Mouse (Mus musculus) urinary bladder, postnatal 36 days (tissue): ENCODE measurements around the gene Ccdc9.
"Not testable (repeated sequence)": the region's sequence is repeated elsewhere in the genome, so short reads cannot be mapped to it uniquely, and the experiment has no call there.

Source experiments
- DNase-seq, 2 experiments: peaks; one replicate each; pipeline ENCODE4 v3.0.0; 2022; ENCODE audit warnings: low spot score in 2 of 2, mixed read lengths in 1 of 2

Gene Ccdc9

DNA sequence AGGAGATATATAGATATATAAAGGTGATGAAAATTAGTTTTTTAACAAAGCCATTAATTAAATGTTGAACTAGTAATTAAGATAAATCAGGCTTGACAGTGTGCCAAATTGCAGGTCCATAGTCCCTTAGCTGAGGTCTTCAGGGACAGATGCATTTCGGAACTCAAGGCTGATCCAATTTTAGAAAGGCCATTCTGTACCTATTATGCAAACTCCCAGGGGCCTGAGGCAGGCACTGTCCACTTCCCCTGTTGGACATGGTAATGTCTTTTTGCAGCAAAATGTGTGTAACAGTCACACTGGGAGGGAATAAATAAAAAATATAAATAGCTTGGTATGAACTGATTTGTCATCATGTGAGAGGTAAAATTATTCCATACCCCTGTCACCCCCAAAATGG lies 15.5 kb downstream of the Ccdc9 start:
- no peak for DNase-seq

DNA sequence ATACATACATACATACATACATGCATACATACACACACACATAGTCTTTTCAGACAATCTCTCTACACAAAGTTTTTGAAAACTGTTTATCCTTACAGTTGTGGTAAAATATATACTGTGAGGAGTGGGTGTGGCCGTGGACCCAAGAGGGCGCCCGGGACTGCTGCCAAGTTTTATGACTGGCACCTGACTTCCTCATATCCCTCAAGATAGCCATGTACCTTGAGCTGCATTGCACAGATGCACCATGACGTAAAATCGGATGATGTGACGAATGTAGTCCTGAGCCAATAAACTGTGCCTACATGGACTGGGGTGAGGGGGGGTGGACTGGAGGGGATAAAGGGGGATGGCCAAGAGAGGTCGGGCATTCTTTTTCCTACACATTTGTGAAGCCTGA lies 20.0 kb downstream of the Ccdc9 start:
- DNase-seq: not testable (repeated sequence)

DNA sequence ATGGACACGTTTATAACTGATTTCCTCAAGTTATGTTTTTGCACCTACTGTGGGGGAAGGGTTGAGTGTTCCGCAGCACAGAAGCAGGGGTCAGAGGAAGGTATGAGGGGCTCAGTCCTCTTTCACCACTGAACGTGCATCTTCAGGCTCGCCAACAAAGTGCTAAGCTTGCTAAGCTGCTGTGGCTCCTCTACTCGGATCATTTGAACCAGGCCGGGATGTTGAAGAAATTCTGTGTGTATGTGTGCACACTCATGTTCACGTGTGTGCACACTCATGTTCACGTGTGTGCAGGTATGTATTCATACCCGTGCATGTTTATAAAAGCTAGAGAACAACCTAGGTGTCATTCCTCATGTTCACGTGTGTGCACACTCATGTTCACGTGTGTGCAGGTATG lies 20.7 kb downstream of the Ccdc9 start:
- DNase-seq: no peak

DNA sequence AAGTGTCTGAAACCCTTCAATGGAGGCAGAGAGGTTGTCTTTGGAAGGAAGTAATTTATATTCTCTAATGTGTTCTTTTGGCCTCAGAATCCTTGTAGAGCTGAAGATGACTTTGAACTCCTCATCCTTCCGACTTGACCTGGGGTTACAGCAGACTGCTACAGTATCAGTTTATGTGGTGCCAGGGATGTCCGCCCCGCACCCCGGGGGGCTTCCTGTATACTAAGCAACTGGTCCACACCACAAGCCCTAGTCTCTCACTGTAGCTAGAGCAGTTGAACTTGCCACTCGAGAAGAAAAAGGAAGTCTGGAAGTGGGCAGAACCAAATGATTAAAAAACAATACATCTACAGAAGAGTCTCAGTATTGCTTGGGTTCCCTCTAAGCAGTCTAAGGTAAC lies 22.8 kb downstream of the Ccdc9 start:
- no peak for DNase-seq

DNA sequence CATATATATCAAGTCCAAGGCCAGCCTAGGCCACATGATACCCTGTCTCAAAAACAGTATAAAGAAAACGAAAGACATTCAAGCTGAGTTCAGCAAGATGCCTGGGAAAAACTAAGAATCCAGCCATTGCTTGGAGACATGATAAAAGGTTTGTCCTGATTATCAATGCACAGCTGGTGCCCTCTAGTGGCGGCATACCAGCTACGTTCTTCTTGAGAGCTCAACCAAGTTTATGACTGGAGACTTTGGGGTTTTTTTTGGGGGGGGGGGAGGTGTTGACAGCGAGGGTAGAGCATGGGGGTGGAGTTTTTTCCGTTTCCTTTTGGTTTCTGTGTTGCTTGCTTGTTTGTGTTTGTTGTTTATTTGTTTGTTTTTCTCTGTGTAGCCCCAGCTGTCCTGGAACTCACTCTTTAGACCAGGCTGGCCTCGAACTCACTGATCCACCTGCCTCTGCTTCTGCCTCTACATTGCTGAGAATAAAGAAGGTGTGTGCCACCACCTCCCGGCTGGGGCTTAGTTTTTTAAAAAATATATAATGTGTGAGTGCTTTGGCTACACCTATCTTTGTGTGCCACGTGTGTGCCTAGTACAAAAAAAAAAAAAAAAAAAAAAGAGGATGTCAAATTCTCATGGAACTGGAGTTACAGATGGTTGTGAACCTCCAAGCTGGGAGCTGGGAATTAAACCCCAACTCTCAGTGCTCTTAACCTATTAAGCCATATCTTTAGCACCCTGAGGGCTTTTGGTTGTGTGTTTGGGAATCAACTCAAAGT lies 23.4 kb downstream of the Ccdc9 start:
- DNase-seq: peak; percentile 67 to 76

DNA sequence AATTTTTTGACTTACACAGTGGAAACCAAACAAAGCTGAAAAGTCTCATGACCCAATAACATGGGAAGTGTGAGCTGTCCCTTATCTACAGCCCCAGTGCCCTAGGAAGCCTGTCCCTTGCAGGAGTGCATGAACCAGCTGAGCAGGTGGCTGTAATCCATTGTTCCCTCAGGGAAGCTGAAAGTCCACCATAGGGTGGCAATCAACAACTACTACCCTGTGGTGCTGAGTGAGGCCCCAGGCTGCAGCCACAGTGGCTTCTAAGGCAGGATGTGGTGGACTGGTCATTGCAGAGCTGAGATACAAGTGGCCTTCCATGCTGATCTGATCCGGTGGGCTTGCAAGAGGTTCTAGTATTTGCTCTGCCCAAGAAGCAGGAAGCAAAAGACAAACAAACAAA lies 25.5 kb downstream of the Ccdc9 start:
- DNase-seq: no peak

DNA sequence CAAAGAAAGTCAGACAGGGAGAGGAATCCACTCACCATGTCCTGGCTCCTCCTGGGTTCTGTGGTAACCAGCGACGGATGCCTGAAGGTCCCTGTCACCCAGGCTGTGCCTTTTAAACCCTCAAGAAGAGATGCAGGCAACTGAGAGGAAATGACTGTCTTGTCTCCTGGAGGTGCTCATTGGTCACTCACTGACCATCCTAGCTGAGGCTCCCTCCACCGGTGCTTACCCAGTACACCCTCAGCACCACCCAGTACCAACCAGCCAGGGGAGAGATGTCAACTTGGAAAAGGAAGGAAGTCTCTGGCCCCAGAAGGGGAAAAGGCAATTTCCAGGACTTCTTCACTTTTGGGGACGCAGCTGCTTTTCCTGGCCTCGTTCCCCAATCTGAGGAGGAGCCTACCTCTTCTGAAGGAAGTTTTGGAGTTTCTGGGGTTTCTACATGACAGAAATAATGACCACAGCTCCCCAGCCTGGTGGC lies 27.4 kb downstream of the Ccdc9 start, which contains the start of gene C5ar1:
Gene C5ar1 (minus strand): TSS at position 431 of the 481 bp plus-strand sequence.
- DNase-seq: peak in 1 of 2 experiments; percentile 9

DNA sequence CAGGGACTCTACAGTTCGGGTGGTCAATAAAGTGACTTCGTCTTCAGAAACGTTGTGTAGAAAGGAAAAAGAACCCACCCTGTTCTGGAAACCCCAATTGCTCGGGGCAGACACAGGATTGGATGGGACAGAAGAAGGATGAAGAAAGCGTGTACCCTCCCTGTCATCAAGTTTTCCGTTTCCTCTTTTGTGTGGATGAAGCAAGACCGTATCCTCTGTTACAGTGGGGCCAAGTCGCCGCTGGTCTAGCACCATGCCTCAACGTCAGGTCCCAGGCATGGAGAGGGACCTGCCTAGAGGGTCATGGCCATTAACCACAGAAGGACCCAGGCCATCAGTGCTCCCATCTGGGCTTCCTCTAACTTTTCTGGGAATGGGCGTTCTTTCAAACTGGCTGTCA lies 28.8 kb downstream of the Ccdc9 start:
- no peak for DNase-seq

DNA sequence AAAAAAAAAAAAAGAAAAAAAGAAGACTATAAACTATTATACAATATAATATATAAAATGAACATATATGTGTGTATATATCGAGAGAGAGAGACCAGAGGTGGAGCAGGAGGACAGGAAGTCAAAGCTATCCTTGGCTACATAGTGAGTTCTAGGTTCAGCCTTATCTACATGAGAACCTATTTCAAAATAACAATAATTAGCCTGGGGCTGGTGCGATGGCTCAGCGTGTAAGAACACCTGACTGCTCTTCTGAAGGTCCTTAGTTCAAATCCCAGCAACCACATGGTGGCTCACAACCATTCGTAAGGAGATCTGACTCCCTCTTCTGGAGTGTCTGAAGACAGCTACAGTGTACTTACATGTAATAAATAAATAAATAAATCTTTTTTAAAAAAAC lies 30.6 kb downstream of the Ccdc9 start:
- DNase-seq: not testable (repeated sequence)

DNA sequence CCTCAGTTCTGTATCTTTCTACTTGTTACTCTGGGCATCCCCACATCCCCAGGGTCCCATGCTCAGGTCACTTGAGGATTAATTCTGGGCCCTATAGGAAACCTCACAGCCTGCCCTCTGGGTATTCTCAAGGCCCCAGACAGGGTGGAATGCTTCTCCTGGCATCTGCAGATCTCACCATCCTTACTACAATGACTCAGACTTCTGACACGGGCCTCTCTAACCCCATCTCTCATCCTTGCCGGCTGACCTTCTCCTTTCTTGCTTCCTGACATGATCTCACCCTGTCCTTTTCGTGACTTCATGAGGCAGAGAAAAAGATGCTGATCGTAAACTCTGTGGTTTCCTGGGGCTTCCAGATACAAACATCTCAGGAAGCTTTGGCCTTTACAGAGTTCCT lies 32.4 kb downstream of the Ccdc9 start:
- no peak for DNase-seq

DNA sequence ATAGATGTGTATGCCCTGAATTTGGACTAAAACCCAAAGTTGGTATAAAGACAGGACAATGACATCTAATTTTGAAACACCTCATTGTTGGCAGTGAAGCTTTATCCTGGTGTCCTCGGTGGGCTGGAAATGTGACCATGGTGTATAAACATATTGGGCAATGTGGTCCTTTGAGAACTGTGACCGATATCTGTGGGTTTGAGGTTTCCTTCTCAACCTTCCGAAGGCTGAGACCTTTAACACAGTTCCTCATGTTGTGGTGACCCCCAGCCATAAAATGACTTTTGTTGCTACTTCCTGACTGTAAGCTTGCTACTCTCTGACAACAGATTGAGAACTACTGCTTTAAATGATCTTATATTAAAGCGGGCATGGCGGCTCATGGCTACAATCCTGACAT lies 35.9 kb downstream of the Ccdc9 start:
- DNase-seq: no peak

DNA sequence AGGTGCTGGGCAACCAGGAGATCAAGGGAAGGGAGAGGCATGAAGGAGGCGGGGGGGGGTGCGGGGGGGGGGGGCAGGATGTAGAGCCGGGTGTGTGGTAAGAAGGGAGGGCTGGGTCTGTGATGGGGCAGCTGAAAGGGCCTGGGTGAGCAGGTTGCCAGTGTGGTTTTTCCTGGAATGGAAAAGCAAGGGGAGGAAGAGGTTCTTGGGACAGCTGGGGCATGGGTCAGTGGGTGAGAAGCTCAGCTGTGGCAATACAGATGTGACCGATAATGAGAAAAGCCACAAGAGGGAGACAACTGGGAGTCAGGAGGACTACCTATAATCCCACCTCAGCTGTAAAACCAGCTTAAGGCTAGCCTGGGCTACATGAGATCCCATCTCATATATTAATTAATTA lies 40.6 kb downstream of the Ccdc9 start:
- no peak for DNase-seq

DNA sequence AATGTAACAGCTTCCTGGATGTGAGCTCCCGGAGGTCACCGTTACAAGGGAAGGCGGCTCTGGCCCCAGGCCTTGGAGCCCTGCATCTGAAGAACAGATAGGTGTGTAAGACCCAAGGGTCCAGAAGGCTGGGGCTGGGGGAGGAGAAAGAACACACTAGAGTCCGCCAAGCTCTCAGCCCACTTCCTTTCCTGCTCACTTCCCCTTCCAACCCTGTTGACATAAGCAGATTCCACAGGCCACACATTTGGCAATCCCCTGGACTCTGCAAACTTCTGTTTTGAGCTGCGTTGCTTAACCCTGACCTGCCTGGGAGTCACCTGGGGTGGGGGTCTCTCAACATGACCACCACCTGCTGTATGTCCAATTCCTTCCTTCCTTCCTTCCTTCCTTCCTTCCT lies 42.5 kb downstream of the Ccdc9 start, which contains the start of gene C5ar2:
Gene C5ar2 (minus strand): TSS at position 88 of the 400 bp plus-strand sequence.
- DNase-seq: no peak

DNA sequence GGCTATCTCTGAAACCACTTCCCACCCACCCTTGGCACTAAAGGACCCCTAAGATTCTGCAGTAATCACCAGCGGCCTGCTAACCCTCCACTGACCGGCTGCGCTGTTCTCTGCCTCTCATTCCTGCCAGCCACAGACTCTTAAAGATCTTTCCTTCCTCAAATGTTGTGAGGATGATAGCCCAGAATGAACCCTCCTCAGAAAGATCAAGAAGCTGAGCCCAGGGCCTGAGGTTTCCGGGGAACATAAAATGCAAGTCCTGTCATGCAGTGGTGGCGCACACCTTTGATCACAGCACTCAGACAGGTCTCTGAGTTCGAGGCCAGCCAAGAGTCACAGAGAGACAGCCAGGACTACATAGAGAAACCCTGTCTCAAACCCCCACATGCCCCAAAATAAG lies 44.4 kb downstream of the Ccdc9 start:
- DNase-seq: no peak

DNA sequence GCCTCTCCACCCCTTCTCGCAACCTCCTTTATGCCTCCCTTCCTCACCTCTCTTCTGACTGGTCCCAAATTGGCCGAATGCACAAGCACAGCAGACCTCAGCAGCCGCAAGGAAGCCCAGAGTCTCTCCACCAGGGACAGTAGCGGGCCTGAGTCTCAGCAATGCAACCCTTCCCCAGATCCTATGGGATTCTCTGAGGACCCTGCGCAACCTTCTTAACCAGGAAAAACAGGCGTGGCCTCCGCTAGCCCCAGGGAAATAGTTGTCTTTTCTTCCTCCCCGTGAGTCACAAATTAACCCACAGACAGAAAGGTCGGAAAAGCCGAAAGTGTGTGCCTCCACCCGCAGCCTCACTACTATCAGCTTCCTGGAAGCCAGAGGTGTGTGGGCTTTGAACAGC lies 44.8 kb downstream of the Ccdc9 start:
- DNase-seq: no peak

DNA sequence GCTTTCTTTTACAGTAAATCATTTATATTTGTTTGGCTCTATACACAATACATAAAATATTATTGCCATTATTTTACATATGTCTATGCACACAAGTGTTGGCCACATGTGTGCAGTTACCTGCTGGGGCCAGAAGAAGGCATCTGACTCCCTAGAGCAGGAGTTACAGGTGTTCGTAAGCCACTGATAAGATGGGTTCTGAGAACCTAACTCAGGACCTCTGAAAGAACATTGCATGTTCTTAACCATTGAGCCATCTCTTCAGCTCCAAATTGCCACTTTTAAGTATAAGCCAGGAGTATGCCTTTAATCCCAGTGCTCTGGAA lies 45.7 kb downstream of the Ccdc9 start:
- DNase-seq: no peak

DNA sequence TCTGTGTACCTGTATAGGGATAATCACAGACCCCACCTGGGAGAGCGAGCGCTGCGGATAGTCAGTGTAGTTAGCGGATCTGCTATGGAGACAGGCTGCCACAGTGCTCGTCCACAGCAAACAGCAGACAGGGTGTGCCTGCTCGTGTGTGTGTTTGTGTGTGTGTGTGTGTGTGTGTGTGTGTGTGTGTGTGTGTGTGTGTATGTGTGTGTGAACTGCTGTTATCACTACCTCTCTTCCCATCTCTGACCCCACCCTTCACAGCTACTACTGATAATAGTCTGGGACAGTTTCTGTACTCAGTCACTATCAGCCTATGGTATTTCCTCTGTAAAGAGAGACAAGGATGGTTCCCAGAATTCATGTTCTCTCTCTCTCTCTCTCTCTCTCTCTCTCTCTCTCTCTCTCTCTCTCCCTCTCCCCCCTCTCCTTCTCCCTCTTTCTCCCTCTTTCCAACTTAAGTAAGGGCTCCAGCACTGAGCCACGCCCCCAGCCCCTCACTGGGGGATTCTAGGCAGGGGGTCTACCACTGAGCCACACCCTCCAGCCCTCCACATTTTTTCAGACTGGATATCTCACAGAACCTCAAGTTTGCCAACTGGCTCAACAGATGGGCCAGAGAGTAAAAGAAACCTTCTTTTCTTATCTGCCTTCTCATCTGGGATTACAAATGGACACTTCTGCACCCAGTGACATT lies 46.2 kb downstream of the Ccdc9 start:
- DNase-seq: no peak

DNA sequence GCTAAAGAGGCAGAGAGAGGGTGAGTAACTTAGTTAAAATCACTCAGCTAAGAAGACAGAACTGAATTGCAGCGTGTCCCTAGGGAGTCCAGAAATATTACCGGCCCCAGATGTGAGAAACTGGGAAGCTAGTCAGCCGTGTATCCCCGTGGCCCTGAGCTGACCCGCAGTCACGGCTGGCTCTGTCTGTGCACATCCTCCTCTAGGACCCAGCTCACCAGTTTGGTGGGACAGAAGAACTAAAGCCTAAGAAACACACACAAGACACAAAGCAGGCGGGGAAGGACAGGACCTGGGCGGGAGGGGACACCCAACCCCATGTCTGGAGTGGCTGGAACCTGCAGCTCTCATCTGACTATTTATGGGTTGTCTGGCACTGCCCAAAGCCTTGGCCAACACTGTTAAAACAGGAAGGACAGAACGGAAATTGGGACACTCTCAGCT lies 47.0 kb downstream of the Ccdc9 start:
- DNase-seq: no peak

DNA sequence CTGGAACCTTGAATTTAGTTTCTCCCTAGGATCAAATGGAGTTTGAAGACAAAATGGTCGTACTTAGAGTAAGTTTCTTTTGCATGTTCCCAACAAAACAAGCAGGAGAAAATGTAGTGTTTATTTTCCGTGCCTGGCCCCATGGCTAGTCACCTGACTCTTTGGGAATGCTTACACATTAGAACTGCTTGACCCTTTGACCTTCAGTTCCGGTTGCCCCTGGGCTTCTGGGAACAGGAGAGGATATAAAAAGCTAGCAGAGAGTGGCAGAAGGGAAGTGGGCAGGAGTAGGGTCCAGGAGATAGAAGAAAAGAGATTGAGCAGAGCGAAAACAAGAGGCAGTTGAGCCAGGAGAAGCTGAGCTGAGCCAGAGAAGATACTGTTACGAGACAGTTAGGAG lies 56.7 kb downstream of the Ccdc9 start:
- DNase-seq: no peak
